Mouse (Mus musculus) liver, adult 2 months (tissue): ENCODE data around the gene Olfr58. TPM values are rescaled to one million over a fixed set of nuclear protein-coding genes. Genes with fewer than 3 reads are reported as not detected.
"Not testable (repeated sequence)": the region's sequence is repeated elsewhere in the genome, so short reads cannot be mapped to it uniquely, and the experiment has no call there.

ENCODE experiments used
- DNase-seq: peaks from one replicate; pipeline ENCODE4 v3.0.0-alpha.2; 2011; ENCODE audit warnings: low read depth, low spot score; ENCODE audit errors: extremely low read depth
- H3K27ac ChIP-seq: fragments of 200-500 bp; replicated peaks from 2 replicates; pipeline ENCODE4 v1.5.1; 2012; ENCODE audit warnings: low read depth, mild to moderate bottlenecking, control low read depth, inconsistent platforms, low read length; ENCODE audit not compliant: insufficient read depth
- H3K27me3 ChIP-seq: fragments of 200-500 bp; 2 replicates; pipeline ENCODE4 v1.6.1; 2012; ENCODE audit warnings: mild to moderate bottlenecking, moderate library complexity, low read length, inconsistent platforms; ENCODE audit not compliant: control insufficient read depth, insufficient read depth
- H3K36me3 ChIP-seq: fragments of 200-500 bp; 2 replicates; pipeline ENCODE4 v1.6.1; 2012; ENCODE audit warnings: low read length, inconsistent platforms; ENCODE audit not compliant: control insufficient read depth, insufficient read depth
- H3K4me1 ChIP-seq: fragments of 200-500 bp; 2 replicates; pipeline ENCODE4 v1.6.1; 2011; ENCODE audit warnings: low read length; ENCODE audit not compliant: control insufficient read depth, insufficient read depth
- H3K4me3 ChIP-seq: fragments of 200-500 bp; 2 replicates; pipeline ENCODE4 v1.5.1; 2011; ENCODE audit warnings: low read depth, mild to moderate bottlenecking, control low read depth, low read length, moderate library complexity; ENCODE audit not compliant: insufficient read depth
- H3K79me2 ChIP-seq: fragments of 200-500 bp; 2 replicates; pipeline ENCODE4 v1.6.1; 2012; ENCODE audit warnings: inconsistent platforms, mild to moderate bottlenecking, low read length, moderate library complexity; ENCODE audit not compliant: control insufficient read depth, insufficient read depth
- H3K9ac ChIP-seq: fragments of 200-500 bp; 2 replicates; pipeline ENCODE4 v1.6.1; 2012; ENCODE audit warnings: low read depth, mild to moderate bottlenecking, control low read depth, inconsistent platforms, low read length
- CTCF ChIP-seq: fragments of 200-500 bp; IDR thresholded peaks from 2 replicates; pipeline ENCODE4 v1.5.1; 2011; ENCODE audit warnings: low read depth, low read length, control low read depth
- POLR2A ChIP-seq: fragments of 200-500 bp; IDR thresholded peaks from 2 replicates; pipeline ENCODE4 v1.6.1; 2011; ENCODE audit warnings: low read length, control low read depth; ENCODE audit not compliant: insufficient read depth; ENCODE audit errors: extremely low read depth
- whole genome bisulfite sequencing: fragments of 180-500 bp; shearing (Covaris S2); methylation state at CpG from one replicate; pipeline ENCODE4 v1.1.7; 2018; 5-methylcytosine and 5-hydroxymethylcytosine counted together
- polyA plus RNA-seq: library from polyadenylated mRNA; depleted of rRNA; stranded (reverse); fragments of >200 nt; gene quantifications from 2 replicates; pipeline ENCODE4 v1.2.3, GENCODE M21; 2012; rRNA removed
- total RNA-seq: library from RNA; depleted of rRNA; stranded (reverse); fragments of >200 nt; gene quantifications from 2 replicates; pipeline ENCODE4 v1.2.3, GENCODE M21; 2014; rRNA removed

Olfr58 gene
- total RNA-seq (not detected in 2 replicates), polyA plus RNA-seq (not detected in 2 replicates)

GRCm38 (mm10) chr9:19779983-19780382, at the start of gene Olfr58:
Gene Olfr58 (plus strand): TSS chr9:19780283.
- no peaks in the 10 kb centered on the region for H3K36me3 ChIP-seq
- no peak within 1 kb of the TSS for H3K4me3 ChIP-seq
- no peak for TF ChIP-seq CTCF
- no peak for TF ChIP-seq POLR2A
- no peak within 1 kb of the TSS for H3K27ac ChIP-seq
- H3K4me1 ChIP-seq: no peaks in the 10 kb centered on the region
- H3K79me2 ChIP-seq: no peaks in the 10 kb centered on the region
- H3K9ac ChIP-seq: no peak within 1 kb of the TSS
- DNase-seq: no peak
- no peaks in the 10 kb centered on the region for H3K27me3 ChIP-seq

GRCm38 (mm10) chr9:19769136-19769535, 10.9 kb upstream of the Olfr58 start:
- Histone ChIP-seq H3K4me1 (no peaks in the 10 kb centered on the region), H3K79me2 (no peaks in the 10 kb centered on the region), H3K36me3 (no peaks in the 10 kb centered on the region), H3K4me3 (no peak overlapping the region), H3K9ac (no peak overlapping the region), H3K27ac (no peak overlapping the region), H3K27me3 (no peaks in the 10 kb centered on the region)
- TF ChIP-seq POLR2A: no peak
- TF ChIP-seq CTCF: no peak
- DNase-seq: no peak
- WGBS: 85% methylated on average over 14 of the region's 14 CpGs

- DNase-seq: no peak
- Histone ChIP-seq H3K9ac (no peak overlapping the region), H3K27me3 (no peaks in the 10 kb centered on the region), H3K27ac (no peak overlapping the region), H3K79me2 (no peaks in the 10 kb centered on the region), H3K4me1 (no peaks in the 10 kb centered on the region), H3K36me3 (no peaks in the 10 kb centered on the region), H3K4me3 (no peak overlapping the region)
- TF ChIP-seq POLR2A (no peak), CTCF (no peak)
- 93% methylated on average over 14 of the region's 14 CpGs for WGBS
Observed at GRCm38 (mm10) chr9:19769701-19770100, 10.4 kb upstream of the Olfr58 start.

- Histone ChIP-seq H3K9ac (no peak overlapping the region), H3K79me2 (no peaks in the 10 kb centered on the region), H3K27ac (no peak overlapping the region), H3K36me3 (no peaks in the 10 kb centered on the region), H3K4me3 (no peak overlapping the region), H3K27me3 (no peaks in the 10 kb centered on the region), H3K4me1 (no peaks in the 10 kb centered on the region)
- TF ChIP-seq POLR2A (no peak), CTCF (no peak)
- 66% methylated on average over 1 of the region's 1 CpGs for WGBS
- DNase-seq: no peak
Observed at GRCm38 (mm10) chr9:19803000-19803399, 22.9 kb downstream of the Olfr58 start.

GRCm38 (mm10) chr9:19804606-19805005, 24.5 kb downstream of the Olfr58 start, which contains the start of gene Olfr859:
Gene Olfr859 (plus strand): TSS chr9:19804906.
- not testable (repeated sequence) for H3K36me3 ChIP-seq, H3K27me3 ChIP-seq, H3K9ac ChIP-seq, H3K27ac ChIP-seq, H3K4me3 ChIP-seq, H3K4me1 ChIP-seq, DNase-seq, H3K79me2 ChIP-seq
- 54% methylated on average over 1 of the region's 1 CpGs for WGBS

Other genes with a start within 250 kb of the Olfr58 start
- gene Olfr853, start 239.2 kb upstream of the Olfr58 start, total RNA-seq: not detected in 2 replicates
- not detected in 2 replicates for gene Olfr853, start 239.2 kb upstream of the Olfr58 start, polyA plus RNA-seq
- not detected in 2 replicates for gene Olfr854, start 212.9 kb upstream of the Olfr58 start, total RNA-seq
- gene Olfr854, start 212.9 kb upstream of the Olfr58 start, polyA plus RNA-seq: not detected in 2 replicates
- gene Olfr855, start 197.7 kb upstream of the Olfr58 start, total RNA-seq: not detected in 2 replicates
- not detected in 2 replicates for gene Olfr855, start 197.7 kb upstream of the Olfr58 start, polyA plus RNA-seq
- gene Zfp317, start 158.2 kb upstream of the Olfr58 start, total RNA-seq: 11.1 and 12.1 TPM in 2 replicates
- gene Zfp317, start 158.2 kb upstream of the Olfr58 start, polyA plus RNA-seq: 3.1 and 3.2 TPM in 2 replicates
- not detected in 2 replicates for gene Olfr857, start 70.8 kb upstream of the Olfr58 start, total RNA-seq
- gene Olfr857, start 70.8 kb upstream of the Olfr58 start, polyA plus RNA-seq: not detected in 2 replicates
- not detected in 2 replicates for gene Olfr859, start 24.6 kb downstream of the Olfr58 start, total RNA-seq
- gene Olfr859, start 24.6 kb downstream of the Olfr58 start, polyA plus RNA-seq: not detected in 2 replicates
- gene Olfr860, start 69.5 kb downstream of the Olfr58 start, total RNA-seq: not detected in 2 replicates
- gene Olfr860, start 69.5 kb downstream of the Olfr58 start, polyA plus RNA-seq: not detected in 2 replicates
- gene Olfr862, start 107.7 kb downstream of the Olfr58 start, total RNA-seq: not detected in 2 replicates
- not detected in 2 replicates for gene Olfr862, start 107.7 kb downstream of the Olfr58 start, polyA plus RNA-seq
- not detected in 2 replicates for gene Olfr77, start 136.6 kb downstream of the Olfr58 start, total RNA-seq
- not detected in 2 replicates for gene Olfr77, start 136.6 kb downstream of the Olfr58 start, polyA plus RNA-seq
- gene Olfr866, start 247.8 kb downstream of the Olfr58 start, total RNA-seq: not detected in 2 replicates
- not detected in 2 replicates for gene Olfr866, start 247.8 kb downstream of the Olfr58 start, polyA plus RNA-seq